Mouse (Mus musculus) midbrain, embryonic 12.5 days (tissue): ENCODE measurements around the gene Tgif2. TPM values are rescaled to one million over a fixed set of nuclear protein-coding genes. Genes with fewer than 3 reads are reported as not detected.
"Not testable (repeated sequence)": the region's sequence is repeated elsewhere in the genome, so short reads cannot be mapped to it uniquely, and the experiment has no call there.

ENCODE experiments used
- ATAC-seq: fragments of 200-750 bp; cut with Nextera tagmentation; 2 replicates; pipeline ENCODE4 v1.8.0; 2017; ENCODE audit warnings: low read depth, moderate TSS enrichment, moderate library complexity; ENCODE audit not compliant: low FRiP score
- H3K27ac ChIP-seq: fragments of 300-500 bp; sonication (generic); replicated peaks from 2 replicates; pipeline ENCODE4 v1.5.1; 2016; ENCODE audit warnings: mild to moderate bottlenecking
- H3K27me3 ChIP-seq: fragments of 300-500 bp; sonication (generic); 2 replicates; pipeline ENCODE4 v1.6.1; 2016; ENCODE audit warnings: mild to moderate bottlenecking
- H3K36me3 ChIP-seq: fragments of 300-500 bp; sonication (generic); 2 replicates; pipeline ENCODE4 v1.6.1; 2016
- H3K4me1 ChIP-seq: fragments of 300-500 bp; sonication (generic); 2 replicates; pipeline ENCODE4 v1.6.1; 2016
- H3K4me2 ChIP-seq: fragments of 300-500 bp; sonication (generic); replicated peaks from 2 replicates; pipeline ENCODE4 v1.6.1; 2016; ENCODE audit warnings: mild to moderate bottlenecking, moderate library complexity
- H3K4me3 ChIP-seq: fragments of 300-500 bp; sonication (generic); 2 replicates; pipeline ENCODE4 v1.5.1; 2016; ENCODE audit warnings: mild to moderate bottlenecking
- H3K9ac ChIP-seq: fragments of 300-500 bp; sonication (generic); replicated peaks from 2 replicates; pipeline ENCODE4 v1.6.1; 2016; ENCODE audit warnings: mild to moderate bottlenecking, moderate library complexity
- H3K9me3 ChIP-seq: fragments of 300-500 bp; sonication (generic); 2 replicates; pipeline ENCODE4 v1.6.1; 2016; ENCODE audit warnings: mild to moderate bottlenecking
- WGBS: fragments of 180-500 bp; shearing (Covaris S2); methylation state at CpG from one replicate; pipeline ENCODE4 v1.1.7; 2016; 5-methylcytosine and 5-hydroxymethylcytosine counted together
- polyA plus RNA-seq: library from polyadenylated mRNA; unstranded; fragments of >200 nt; fragmentation: Nextera tagmentation; extraction: Ambion mirVana; gene quantifications from 2 replicates; pipeline ENCODE4 v1.2.1, GENCODE M21; 2016

The Tgif2 gene
- polyA plus RNA-seq, 1 experiment from 2014 or later, result 76.9 TPM

- Histone ChIP-seq H3K4me2 (no peak overlapping the region), H3K36me3 (no peaks in the 10 kb centered on the region), H3K9me3 (no peaks in the 10 kb centered on the region), H3K27ac (no peak overlapping the region), H3K9ac (no peak overlapping the region), H3K27me3 (no peaks in the 10 kb centered on the region), H3K4me1 (no peaks in the 10 kb centered on the region), H3K4me3 (no peak overlapping the region)
- ATAC-seq, result no peak
- WGBS, result 93% methylated on average over 10 of the region's 10 CpGs
These were observed 44.8 kb downstream of the Tgif2 start for GRCm38 (mm10) chr2:156884396-156885211.

- H3K4me1 ChIP-seq, H3K27ac ChIP-seq, H3K27me3 ChIP-seq, H3K9me3 ChIP-seq, ATAC-seq, H3K36me3 ChIP-seq, H3K9ac ChIP-seq, H3K4me2 ChIP-seq, H3K4me3 ChIP-seq: not testable (repeated sequence)
- 76% methylated on average over 2 of the region's 2 CpGs for WGBS
These were observed 45.9 kb downstream of the Tgif2 start for GRCm38 (mm10) chr2:156885666-156886065.

GRCm38 (mm10) chr2:156886084-156886631 is 46.4 kb downstream of the Tgif2 start:
- Histone ChIP-seq H3K4me3 (no peak overlapping the region), H3K9me3 (no peaks in the 10 kb centered on the region), H3K36me3 (no peaks in the 10 kb centered on the region), H3K4me1 (no peaks in the 10 kb centered on the region), H3K4me2 (no peak overlapping the region), H3K9ac (no peak overlapping the region), H3K27me3 (no peaks in the 10 kb centered on the region), H3K27ac (no peak overlapping the region)
- 84% methylated on average over 10 of the region's 10 CpGs for WGBS
- ATAC-seq, result no peak

- H3K27ac ChIP-seq, result no peak within 1 kb of the TSS
- H3K9ac ChIP-seq, result no peak within 1 kb of the TSS
- no peaks in the 10 kb centered on the region for H3K9me3 ChIP-seq
- WGBS, result 76% methylated on average over 6 of the region's 6 CpGs
- no peak within 1 kb of the TSS for H3K4me3 ChIP-seq
- H3K4me1 ChIP-seq, result peaks cover 2% of the 10 kb centered on the region; the same call in 1 of the 2 replicates
- ATAC-seq, result no peak
- H3K4me2 ChIP-seq, result no peak within 1 kb of the TSS
- no peaks in the 10 kb centered on the region for H3K27me3 ChIP-seq
- no peaks in the 10 kb centered on the region for H3K36me3 ChIP-seq
These were observed 47.2 kb downstream of the Tgif2 start, which contains the start of gene Sla2 for GRCm38 (mm10) chr2:156887017-156887416. Gene Sla2 (minus strand): TSS chr2:156887192.

GRCm38 (mm10) chr2:156888490-156888889 is 48.7 kb downstream of the Tgif2 start:
- H3K4me1 ChIP-seq, result peaks cover 8% of the 10 kb centered on the region; the same call in 1 of the 2 replicates

GRCm38 (mm10) chr2:156892240-156892639 is 52.4 kb downstream of the Tgif2 start:
- Histone ChIP-seq H3K4me2 (no peak overlapping the region), H3K4me1 (peaks cover 8% of the 10 kb centered on the region; the same call in 1 of the 2 replicates), H3K9ac (no peak overlapping the region), H3K27ac (0 out of 2 replicates have a peak overlapping the region, but pooled peaks have one; percentile 46), H3K4me3 (no peak overlapping the region), H3K27me3 (no peaks in the 10 kb centered on the region), H3K9me3 (no peaks in the 10 kb centered on the region), H3K36me3 (no peaks in the 10 kb centered on the region)
- no peak for ATAC-seq
- WGBS, result 36% methylated on average over 3 of the region's 3 CpGs

More at GRCm38 (mm10) chr2:156888490-156888889, 48.7 kb downstream of the Tgif2 start:
- H3K27ac ChIP-seq, result no peak overlapping the region
- H3K4me3 ChIP-seq, result no peak overlapping the region
- WGBS, result 77% methylated on average over 3 of the region's 3 CpGs
- H3K9ac ChIP-seq, result no peak overlapping the region
- no peak overlapping the region for H3K4me2 ChIP-seq
- no peaks in the 10 kb centered on the region for H3K27me3 ChIP-seq
- H3K9me3 ChIP-seq, result no peaks in the 10 kb centered on the region
- ATAC-seq, result no peak
- H3K36me3 ChIP-seq, result no peaks in the 10 kb centered on the region

- ATAC-seq, result no peak
- Histone ChIP-seq H3K4me1 (peaks cover 8% of the 10 kb centered on the region; the same call in 1 of the 2 replicates), H3K27ac (no peak overlapping the region), H3K4me3 (no peak overlapping the region), H3K27me3 (no peaks in the 10 kb centered on the region), H3K9me3 (no peaks in the 10 kb centered on the region), H3K4me2 (no peak overlapping the region), H3K36me3 (no peaks in the 10 kb centered on the region), H3K9ac (no peak overlapping the region)
- 67% methylated on average over 6 of the region's 6 CpGs for WGBS
These were observed 53.0 kb downstream of the Tgif2 start for GRCm38 (mm10) chr2:156892821-156893220.

GRCm38 (mm10) chr2:156894496-156895265 is 54.9 kb downstream of the Tgif2 start:
- Histone ChIP-seq H3K36me3 (no peaks in the 10 kb centered on the region), H3K27ac (no peak overlapping the region), H3K9ac (no peak overlapping the region), H3K27me3 (no peaks in the 10 kb centered on the region), H3K4me2 (no peak overlapping the region), H3K4me1 (peaks cover 8% of the 10 kb centered on the region; the same call in 1 of the 2 replicates), H3K4me3 (no peak overlapping the region), H3K9me3 (no peaks in the 10 kb centered on the region)
- 86% methylated on average over 15 of the region's 15 CpGs for WGBS
- no peak for ATAC-seq

GRCm38 (mm10) chr2:156896384-156896914 is 56.6 kb downstream of the Tgif2 start:
- H3K27me3 ChIP-seq, result no peaks in the 10 kb centered on the region
- H3K4me3 ChIP-seq, result no peak overlapping the region
- no peak for ATAC-seq
- no peaks in the 10 kb centered on the region for H3K9me3 ChIP-seq
- no peaks in the 10 kb centered on the region for H3K36me3 ChIP-seq
- H3K4me1 ChIP-seq, result peaks cover 8% of the 10 kb centered on the region; the same call in 1 of the 2 replicates
- no peak overlapping the region for H3K4me2 ChIP-seq
- 83% methylated on average over 9 of the region's 9 CpGs for WGBS
- no peak overlapping the region for H3K9ac ChIP-seq
- H3K27ac ChIP-seq, result no peak overlapping the region

GRCm38 (mm10) chr2:156897034-156897433 is 57.2 kb downstream of the Tgif2 start:
- Histone ChIP-seq H3K27ac (no peak overlapping the region), H3K4me3 (no peak overlapping the region), H3K9ac (no peak overlapping the region), H3K4me2 (no peak overlapping the region), H3K36me3 (no peaks in the 10 kb centered on the region), H3K9me3 (no peaks in the 10 kb centered on the region), H3K4me1 (peaks cover 5% of the 10 kb centered on the region; the same call in 1 of the 2 replicates), H3K27me3 (no peaks in the 10 kb centered on the region)
- WGBS, result 89% methylated on average over 9 of the region's 9 CpGs
- no peak for ATAC-seq

- 75% methylated on average over 4 of the region's 4 CpGs for WGBS
- no peak for ATAC-seq
- Histone ChIP-seq H3K4me2 (no peak overlapping the region), H3K27ac (no peak overlapping the region), H3K4me3 (no peak overlapping the region), H3K4me1 (no peaks in the 10 kb centered on the region), H3K36me3 (no peaks in the 10 kb centered on the region), H3K9ac (no peak overlapping the region), H3K9me3 (no peaks in the 10 kb centered on the region), H3K27me3 (no peaks in the 10 kb centered on the region)
These were observed 58.6 kb downstream of the Tgif2 start for GRCm38 (mm10) chr2:156898374-156898773.
